Mouse (Mus musculus): ENCODE data around the gene Max.

DNA sequence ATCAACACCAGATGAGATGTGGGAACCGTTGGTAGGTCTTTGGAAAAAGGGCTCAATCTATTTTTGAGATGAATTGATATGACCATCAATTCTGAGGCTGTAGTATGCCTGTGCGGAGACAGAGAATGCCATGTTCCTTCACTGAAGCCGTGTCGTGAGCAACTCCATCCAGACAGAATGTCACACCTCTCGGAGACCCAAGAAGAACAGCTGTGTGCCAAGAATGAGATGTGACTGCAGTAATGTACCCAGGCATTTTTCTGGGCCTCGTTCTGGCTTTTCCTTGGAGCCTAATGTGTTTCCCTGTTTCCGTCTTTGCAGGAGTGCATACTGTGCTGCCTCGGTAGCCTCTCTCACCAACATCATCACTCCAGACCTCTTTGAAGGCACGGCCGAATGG, 65.0 kb downstream of the Max start:
- no peak for TF ChIP-seq CTCF (IDR thresholded peaks at IDR 0.05; ENCODE audit: extremely low read depth, insufficient read depth, low read length)
- no peak for TF ChIP-seq POLR2A (IDR thresholded peaks at IDR 0.05; ENCODE audit: extremely low read depth, insufficient read depth, low read length)

Data from cortical plate, adult 2 months (tissue).